Mouse (Mus musculus): ENCODE measurements around the gene Slc25a30. TPM values are rescaled to one million over a fixed set of nuclear protein-coding genes. Genes with fewer than 3 reads are reported as not detected.
"Not testable (repeated sequence)": the region's sequence is repeated elsewhere in the genome, so short reads cannot be mapped to it uniquely, and the experiment has no call there.

Gene Slc25a30
- polyA plus RNA-seq, 1 experiment from 2014 or later = 3.6 TPM

GRCm38 (mm10) chr14:75786424-75786867, 391 bp downstream of the Slc25a30 start:
- peak overlapping the region; percentile 61 for H3K9ac ChIP-seq (replicated peaks; ENCODE audit: low read depth)
- H3K4me2 ChIP-seq (replicated peaks; ENCODE audit: low read depth, low read length) = peak overlapping the region; percentile 80
- peak overlapping the region; percentile 68 for H3K4me3 ChIP-seq (ENCODE audit: low read depth, low read length)
- ATAC-seq = peak; percentile 50
- H3K4me1 ChIP-seq (ENCODE audit: insufficient read depth, low read depth, low read length) = no peaks in the 10 kb centered on the region
- no peaks in the 10 kb centered on the region for H3K36me3 ChIP-seq (ENCODE audit: insufficient read depth, low read length)
- no peaks in the 10 kb centered on the region for H3K27me3 ChIP-seq (replicated peaks; ENCODE audit: insufficient read depth, low read length)
- no peaks in the 10 kb centered on the region for H3K9me3 ChIP-seq (ENCODE audit: low read length)
- DNase-seq (ENCODE audit: low spot score) = peak; percentile 44
- TF ChIP-seq CTCF (IDR thresholded peaks at IDR 0.05) (no peak; the same call in 1 of the 2 replicates), EP300 (IDR thresholded peaks at IDR 0.05) (no peak)
- H3K27ac ChIP-seq (ENCODE audit: low read length) = peak overlapping the region; percentile 78
- WGBS = 1% methylated on average over 31 of the region's 31 CpGs

- 90% methylated on average over 4 of the region's 4 CpGs for WGBS
- TF ChIP-seq CTCF (IDR thresholded peaks at IDR 0.05) (no peak), EP300 (IDR thresholded peaks at IDR 0.05) (no peak)
- H3K4me1 ChIP-seq (ENCODE audit: insufficient read depth, low read depth, low read length) = no peaks in the 10 kb centered on the region
Measured at GRCm38 (mm10) chr14:75779913-75780312, 6.9 kb downstream of the Slc25a30 start.

GRCm38 (mm10) chr14:75776637-75777036, 10.2 kb downstream of the Slc25a30 start:
- Histone ChIP-seq H3K36me3 (ENCODE audit: insufficient read depth, low read length) (no peaks in the 10 kb centered on the region), H3K4me3 (ENCODE audit: low read depth, low read length) (no peak overlapping the region), H3K27ac (ENCODE audit: low read length) (no peak overlapping the region), H3K9me3 (ENCODE audit: low read length) (no peaks in the 10 kb centered on the region), H3K27me3 (replicated peaks; ENCODE audit: insufficient read depth, low read length) (no peaks in the 10 kb centered on the region), H3K4me1 (ENCODE audit: insufficient read depth, low read depth, low read length) (no peaks in the 10 kb centered on the region), H3K4me2 (replicated peaks; ENCODE audit: low read depth, low read length) (no peak overlapping the region), H3K9ac (replicated peaks; ENCODE audit: low read depth) (no peak overlapping the region)
- WGBS = 93% methylated on average over 8 of the region's 8 CpGs
- TF ChIP-seq CTCF (IDR thresholded peaks at IDR 0.05) (no peak), EP300 (IDR thresholded peaks at IDR 0.05) (no peak)
- no peak for ATAC-seq
- DNase-seq (ENCODE audit: low spot score) = no peak

More at GRCm38 (mm10) chr14:75779913-75780312, 6.9 kb downstream of the Slc25a30 start:
- no peak for ATAC-seq
- Histone ChIP-seq H3K27me3 (replicated peaks; ENCODE audit: insufficient read depth, low read length) (no peaks in the 10 kb centered on the region), H3K27ac (ENCODE audit: low read length) (no peak overlapping the region), H3K4me2 (replicated peaks; ENCODE audit: low read depth, low read length) (no peak overlapping the region), H3K9me3 (ENCODE audit: low read length) (no peaks in the 10 kb centered on the region), H3K4me3 (ENCODE audit: low read depth, low read length) (no peak overlapping the region), H3K36me3 (ENCODE audit: insufficient read depth, low read length) (no peaks in the 10 kb centered on the region), H3K9ac (replicated peaks; ENCODE audit: low read depth) (no peak overlapping the region)
- no peak for DNase-seq (ENCODE audit: low spot score)

- TF ChIP-seq EP300 (IDR thresholded peaks at IDR 0.05) (no peak), CTCF (IDR thresholded peaks at IDR 0.05) (no peak)
- no peak overlapping the region for H3K4me2 ChIP-seq (replicated peaks; ENCODE audit: low read depth, low read length)
- DNase-seq (ENCODE audit: low spot score) (no peak), ATAC-seq (no peak)
- H3K36me3 ChIP-seq (ENCODE audit: insufficient read depth, low read length) = 0 out of 2 replicates have a peak, but pooled peaks cover 3% of the 10 kb centered on the region
- no peaks in the 10 kb centered on the region for H3K9me3 ChIP-seq (ENCODE audit: low read length)
- H3K4me1 ChIP-seq (ENCODE audit: insufficient read depth, low read depth, low read length) = no peaks in the 10 kb centered on the region
- no peak overlapping the region for H3K4me3 ChIP-seq (ENCODE audit: low read depth, low read length)
- no peak overlapping the region for H3K9ac ChIP-seq (replicated peaks; ENCODE audit: low read depth)
- no peak overlapping the region for H3K27ac ChIP-seq (ENCODE audit: low read length)
- WGBS = 80% methylated on average over 8 of the region's 8 CpGs
- no peaks in the 10 kb centered on the region for H3K27me3 ChIP-seq (replicated peaks; ENCODE audit: insufficient read depth, low read length)
Measured at GRCm38 (mm10) chr14:75773431-75773830, 13.4 kb downstream of the Slc25a30 start.

- H3K9ac ChIP-seq (replicated peaks; ENCODE audit: low read depth); H3K27ac ChIP-seq (ENCODE audit: low read length); ATAC-seq; DNase-seq (ENCODE audit: low spot score); H3K4me2 ChIP-seq (replicated peaks; ENCODE audit: low read depth, low read length); H3K4me3 ChIP-seq (ENCODE audit: low read depth, low read length); H3K9me3 ChIP-seq (ENCODE audit: low read length); H3K27me3 ChIP-seq (replicated peaks; ENCODE audit: insufficient read depth, low read length); H3K4me1 ChIP-seq (ENCODE audit: insufficient read depth, low read depth, low read length); H3K36me3 ChIP-seq (ENCODE audit: insufficient read depth, low read length): not testable (repeated sequence)
- WGBS = 79% methylated on average over 3 of the region's 3 CpGs
Measured at GRCm38 (mm10) chr14:75772407-75772806, 14.4 kb downstream of the Slc25a30 start.

- H3K36me3 ChIP-seq (ENCODE audit: insufficient read depth, low read length) = 0 out of 2 replicates have a peak, but pooled peaks cover 3% of the 10 kb centered on the region
- no peaks in the 10 kb centered on the region for H3K9me3 ChIP-seq (ENCODE audit: low read length)
- TF ChIP-seq EP300 (IDR thresholded peaks at IDR 0.05) (no peak), CTCF (IDR thresholded peaks at IDR 0.05) (no peak)
- no peak overlapping the region for H3K27ac ChIP-seq (ENCODE audit: low read length)
- no peak overlapping the region for H3K4me3 ChIP-seq (ENCODE audit: low read depth, low read length)
- no peak overlapping the region for H3K9ac ChIP-seq (replicated peaks; ENCODE audit: low read depth)
- H3K4me2 ChIP-seq (replicated peaks; ENCODE audit: low read depth, low read length) = no peak overlapping the region
- DNase-seq (ENCODE audit: low spot score) (no peak), ATAC-seq (no peak)
- H3K27me3 ChIP-seq (replicated peaks; ENCODE audit: insufficient read depth, low read length) = no peaks in the 10 kb centered on the region
- WGBS = 79% methylated on average over 8 of the region's 8 CpGs
- no peaks in the 10 kb centered on the region for H3K4me1 ChIP-seq (ENCODE audit: insufficient read depth, low read depth, low read length)
Measured at GRCm38 (mm10) chr14:75771101-75771501, 15.7 kb downstream of the Slc25a30 start.

- Histone ChIP-seq H3K4me2 (replicated peaks; ENCODE audit: low read depth, low read length) (no peak overlapping the region), H3K4me1 (ENCODE audit: insufficient read depth, low read depth, low read length) (no peaks in the 10 kb centered on the region), H3K9me3 (ENCODE audit: low read length) (no peaks in the 10 kb centered on the region), H3K27me3 (replicated peaks; ENCODE audit: insufficient read depth, low read length) (no peaks in the 10 kb centered on the region), H3K27ac (ENCODE audit: low read length) (no peak overlapping the region), H3K36me3 (ENCODE audit: insufficient read depth, low read length) (0 out of 2 replicates have a peak, but pooled peaks cover 3% of the 10 kb centered on the region), H3K4me3 (ENCODE audit: low read depth, low read length) (no peak overlapping the region), H3K9ac (replicated peaks; ENCODE audit: low read depth) (no peak overlapping the region)
- ATAC-seq = no peak
- DNase-seq (ENCODE audit: low spot score) = no peak
- WGBS = 82% methylated on average over 9 of the region's 9 CpGs
- TF ChIP-seq CTCF (IDR thresholded peaks at IDR 0.05) = no peak
- no peak for TF ChIP-seq EP300 (IDR thresholded peaks at IDR 0.05)
Measured at GRCm38 (mm10) chr14:75769334-75769733, 17.5 kb downstream of the Slc25a30 start.

Measured in lung, postnatal 0 days (tissue).